Mouse (Mus musculus) stomach, postnatal 0 days (tissue): ENCODE measurements around the gene Oprl1. TPM values are rescaled to one million over a fixed set of nuclear protein-coding genes. Genes with fewer than 3 reads are reported as not detected.

Experiments used
- ATAC-seq: fragments of 200-750 bp; cut with Nextera tagmentation; 2 replicates; pipeline ENCODE4 v1.8.0; 2017; ENCODE audit not compliant: low FRiP score, low TSS enrichment
- DNase-seq: peaks from one replicate; pipeline ENCODE4 v3.0.0-alpha.2; 2016; ENCODE audit warnings: low spot score
- H3K27ac ChIP-seq: fragments of 300-500 bp; sonication (generic); replicated peaks from 2 replicates; pipeline ENCODE4 v1.5.1; 2014; ENCODE audit warnings: mild to moderate bottlenecking, control low read depth
- H3K27me3 ChIP-seq: fragments of 300-500 bp; sonication (generic); 2 replicates; pipeline ENCODE4 v1.6.1; 2014; ENCODE audit warnings: low read length; ENCODE audit not compliant: control insufficient read depth, insufficient read depth
- H3K36me3 ChIP-seq: fragments of 300-500 bp; sonication (generic); 2 replicates; pipeline ENCODE4 v1.6.1; 2014; ENCODE audit warnings: low read length, mixed read lengths; ENCODE audit not compliant: control insufficient read depth, insufficient read depth
- H3K4me1 ChIP-seq: fragments of 300-500 bp; sonication (generic); replicated peaks from 2 replicates; pipeline ENCODE4 v1.6.1; 2014; ENCODE audit warnings: antibody characterized with exemption; ENCODE audit not compliant: control insufficient read depth, insufficient read depth
- H3K4me2 ChIP-seq: fragments of 300-500 bp; sonication (generic); replicated peaks from 2 replicates; pipeline ENCODE4 v1.6.1; 2014; ENCODE audit warnings: low read depth, mild to moderate bottlenecking, control low read depth, moderate library complexity
- H3K4me3 ChIP-seq: fragments of 300-500 bp; sonication (generic); 2 replicates; pipeline ENCODE4 v1.5.1; 2014; ENCODE audit warnings: low read depth, low read length, control low read depth
- H3K9ac ChIP-seq: fragments of 300-500 bp; sonication (generic); 2 replicates; pipeline ENCODE4 v1.6.1; 2014; ENCODE audit warnings: mild to moderate bottlenecking, low read length, control low read depth, mixed read lengths
- H3K9me3 ChIP-seq: fragments of 300-500 bp; sonication (generic); 2 replicates; pipeline ENCODE4 v1.6.1; 2016; ENCODE audit warnings: low read length; ENCODE audit not compliant: control insufficient read depth
- CTCF ChIP-seq: IDR thresholded peaks from 2 replicates; pipeline ENCODE4 v1.5.1; 2016; ENCODE audit warnings: antibody characterized with exemption, low read depth, mild to moderate bottlenecking, moderate library complexity
- EP300 ChIP-seq: optimal IDR thresholded peaks from 2 replicates; pipeline ENCODE3; 2016; ENCODE audit warnings: antibody characterized with exemption
- WGBS: fragments of 180-500 bp; shearing (Covaris S2); extraction: QIAGEN DNeasy Blood & Tissue Kit; methylation state at CpG from one replicate; pipeline ENCODE4 v1.1.7; 2014; 5-methylcytosine and 5-hydroxymethylcytosine counted together
- polyA plus RNA-seq: library from polyadenylated mRNA; unstranded; fragments of >200 nt; fragmentation: Nextera tagmentation; extraction: Ambion mirVana; gene quantifications from 2 replicates; pipeline ENCODE4 v1.2.1, GENCODE M21; 2015

Oprl1 gene
- polyA plus RNA-seq, 1 experiment from 2014 or later = 0.52 TPM

- 51% methylated on average over 4 of the region's 4 CpGs for WGBS
- Histone ChIP-seq H3K4me2 (no peak overlapping the region), H3K4me3 (no peak overlapping the region), H3K36me3 (no peaks in the 10 kb centered on the region), H3K27me3 (no peaks in the 10 kb centered on the region), H3K9me3 (no peaks in the 10 kb centered on the region), H3K4me1 (no peaks in the 10 kb centered on the region), H3K27ac (no peak overlapping the region), H3K9ac (no peak overlapping the region)
- peak; percentile 72 for TF ChIP-seq CTCF
- TF ChIP-seq EP300 = no peak
- DNase-seq (no peak), ATAC-seq (no peak)
Observed at GRCm38 (mm10) chr2:181706668-181707067, 8.1 kb upstream of the Oprl1 start.

DNA sequence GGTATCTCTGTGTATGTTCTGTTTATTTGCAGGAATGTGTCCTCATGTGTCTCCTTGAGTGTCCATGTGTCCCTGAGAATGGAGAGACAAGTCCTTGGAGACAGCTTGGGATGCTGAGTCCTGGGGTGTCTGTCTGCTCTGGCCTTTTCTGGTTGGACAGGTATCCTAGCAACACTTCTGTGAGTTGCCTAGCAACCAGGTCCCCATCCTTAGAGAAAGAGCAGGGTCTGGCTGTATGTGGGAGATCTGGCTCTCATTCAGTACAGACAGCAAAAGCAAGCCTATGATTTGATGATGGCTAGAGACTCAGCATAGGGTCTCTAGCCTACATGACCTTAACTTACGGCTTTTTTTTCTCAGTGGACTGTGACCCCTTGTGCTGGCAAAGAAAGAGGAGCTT, 1.1 kb upstream of the Oprl1 start:
- Histone ChIP-seq H3K4me2 (no peak overlapping the region), H3K27ac (no peak overlapping the region), H3K36me3 (no peaks in the 10 kb centered on the region), H3K27me3 (no peaks in the 10 kb centered on the region), H3K4me1 (no peaks in the 10 kb centered on the region), H3K9ac (no peak overlapping the region), H3K4me3 (no peak overlapping the region), H3K9me3 (no peaks in the 10 kb centered on the region)
- no peak for TF ChIP-seq EP300
- TF ChIP-seq CTCF = no peak
- ATAC-seq (no peak), DNase-seq (no peak)
- 89% methylated on average over 1 of the region's 1 CpGs for WGBS

GRCm38 (mm10) chr2:181715382-181715781, 566 bp downstream of the Oprl1 start:
- Histone ChIP-seq H3K27ac (no peak overlapping the region), H3K4me3 (no peak overlapping the region), H3K9me3 (no peaks in the 10 kb centered on the region), H3K4me1 (no peaks in the 10 kb centered on the region), H3K36me3 (no peaks in the 10 kb centered on the region), H3K27me3 (no peaks in the 10 kb centered on the region), H3K9ac (no peak overlapping the region), H3K4me2 (no peak overlapping the region)
- DNase-seq (no peak), ATAC-seq (no peak)
- 62% methylated on average over 3 of the region's 3 CpGs for WGBS
- TF ChIP-seq EP300 (no peak), CTCF (no peak)

GRCm38 (mm10) chr2:181716991-181717390, 2.2 kb downstream of the Oprl1 start:
- Histone ChIP-seq H3K9me3 (no peaks in the 10 kb centered on the region), H3K27me3 (no peaks in the 10 kb centered on the region), H3K4me1 (no peaks in the 10 kb centered on the region), H3K9ac (no peak overlapping the region), H3K4me3 (no peak overlapping the region), H3K27ac (no peak overlapping the region), H3K36me3 (no peaks in the 10 kb centered on the region), H3K4me2 (no peak overlapping the region)
- DNase-seq (no peak), ATAC-seq (no peak)
- TF ChIP-seq CTCF (no peak), EP300 (no peak)
- 32% methylated on average over 3 of the region's 3 CpGs for WGBS

DNA sequence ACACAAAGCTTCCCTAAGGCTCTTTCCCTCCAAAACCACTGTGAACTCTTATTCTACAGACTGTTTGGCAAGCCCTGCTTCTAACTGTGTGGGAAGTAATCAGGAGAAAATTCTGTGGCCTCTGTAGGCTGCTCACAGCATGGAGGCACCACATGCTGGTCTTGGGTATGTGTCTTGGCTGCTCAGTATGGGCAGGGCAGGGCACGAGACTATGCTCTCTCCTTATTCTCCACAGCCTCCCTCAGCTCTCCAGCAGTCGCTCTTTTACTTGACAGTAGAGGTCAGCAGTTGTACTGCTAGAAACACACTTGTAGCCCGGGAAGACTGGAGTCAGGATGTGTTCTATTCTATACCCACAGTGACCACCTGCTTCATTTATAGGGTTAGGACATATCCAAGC, 5.2 kb downstream of the Oprl1 start:
- no peak overlapping the region for H3K27ac ChIP-seq
- WGBS = 27% methylated on average over 3 of the region's 3 CpGs
- no peak overlapping the region for H3K4me3 ChIP-seq
- DNase-seq = no peak
- no peaks in the 10 kb centered on the region for H3K27me3 ChIP-seq
- TF ChIP-seq CTCF (no peak), EP300 (no peak)
- H3K4me1 ChIP-seq = no peaks in the 10 kb centered on the region
- H3K9me3 ChIP-seq = no peaks in the 10 kb centered on the region
- no peak overlapping the region for H3K9ac ChIP-seq
- no peak overlapping the region for H3K4me2 ChIP-seq
- no peak for ATAC-seq
- no peaks in the 10 kb centered on the region for H3K36me3 ChIP-seq

GRCm38 (mm10) chr2:181721200-181721599, 6.4 kb downstream of the Oprl1 start:
- Histone ChIP-seq H3K4me1 (no peaks in the 10 kb centered on the region), H3K4me3 (no peak overlapping the region), H3K36me3 (no peaks in the 10 kb centered on the region), H3K9me3 (no peaks in the 10 kb centered on the region), H3K27me3 (no peaks in the 10 kb centered on the region), H3K4me2 (no peak overlapping the region), H3K27ac (no peak overlapping the region), H3K9ac (no peak overlapping the region)
- ATAC-seq (no peak), DNase-seq (no peak)
- no peak for TF ChIP-seq CTCF
- no peak for TF ChIP-seq EP300
